Comparison of ENCODE assay signal across 8 mouse cellular contexts in genomic region chr1:165780586-165781111, GRCm38 (mm10). TPM values are rescaled to one million over a fixed set of nuclear protein-coding genes. Genes with fewer than 3 reads are reported as not detected.
DNase-seq lines count a peak whose midpoint lies in the region; ATAC-seq and TF ChIP-seq lines count a peak whose summit lies in the region.

No protein-coding gene starts in this region.

- no peaks in the 10 kb centered on the region for H3K27me3 ChIP-seq in forebrain, postnatal 0 days (ENCODE audit: insufficient read depth, low read length)
- H3K27me3 ChIP-seq in intestine, embryonic 15.5 days (replicated peaks): no peaks in the 10 kb centered on the region
- peaks cover 5% of the 10 kb centered on the region; the same call in 1 of the 2 replicates for H3K27me3 ChIP-seq in lung, embryonic 16.5 days (ENCODE audit: control insufficient read depth, insufficient read depth, low read depth, low read length)

- 0 out of 2 replicates have a peak overlapping the region, but pooled peaks have one; percentile 22 for H3K9ac ChIP-seq in forebrain, postnatal 0 days
- H3K9ac ChIP-seq in intestine, embryonic 15.5 days: no peak overlapping the region
- peak overlapping the region; percentile 51 for H3K9ac ChIP-seq in lung, embryonic 16.5 days (ENCODE audit: low read length)

- ATAC-seq in forebrain, postnatal 0 days: peak; percentile 65
- ATAC-seq in intestine, embryonic 15.5 days: peak; percentile 58
- ATAC-seq in lung, embryonic 16.5 days (ENCODE audit: low read depth): peak; percentile 53

- peak overlapping the region; percentile 32 for H3K4me3 ChIP-seq in forebrain, postnatal 0 days (ENCODE audit: low read depth, low read length)
- H3K4me3 ChIP-seq in intestine, embryonic 15.5 days (replicated peaks): peak overlapping the region; percentile 25
- peak overlapping the region; percentile 41 for H3K4me3 ChIP-seq in lung, embryonic 16.5 days (ENCODE audit: low read length)

- H3K4me1 ChIP-seq in forebrain, postnatal 0 days (ENCODE audit: insufficient read depth): peaks cover 8% of the 10 kb centered on the region
- no peaks in the 10 kb centered on the region for H3K4me1 ChIP-seq in intestine, embryonic 15.5 days (replicated peaks)
- peaks cover 7% of the 10 kb centered on the region for H3K4me1 ChIP-seq in lung, embryonic 16.5 days (replicated peaks; ENCODE audit: control insufficient read depth, insufficient read depth, low read length)

- 2% methylated on average over 20 of the region's 20 CpGs for WGBS in forebrain, postnatal 0 days
- 8% methylated on average over 20 of the region's 20 CpGs for WGBS in intestine, embryonic 15.5 days
- WGBS in lung, embryonic 16.5 days: 4% methylated on average over 20 of the region's 20 CpGs

- no peak overlapping the region for H3K27ac ChIP-seq in forebrain, postnatal 0 days (ENCODE audit: low read depth, low read length)
- H3K27ac ChIP-seq in intestine, embryonic 15.5 days: no peak overlapping the region
- no peak overlapping the region for H3K27ac ChIP-seq in lung, embryonic 16.5 days (ENCODE audit: low read length)

- peak overlapping the region; percentile 52 for H3K4me2 ChIP-seq in forebrain, postnatal 0 days (ENCODE audit: low read depth)
- peak overlapping the region; percentile 69 for H3K4me2 ChIP-seq in intestine, embryonic 15.5 days (replicated peaks)
- H3K4me2 ChIP-seq in lung, embryonic 16.5 days (ENCODE audit: low read depth, low read length): peak overlapping the region; percentile 80

- DNase-seq in heart, adult 18-20 months: peak; percentile 27 to 69
- no peak for DNase-seq in heart, postnatal 25 days (ENCODE audit: low spot score)
- peak; percentile 51 for DNase-seq in adrenal gland, postnatal 10 days
- DNase-seq in forebrain, postnatal 0 days: peak; percentile 56
- peak; percentile 75 for DNase-seq in retina, embryonic 14.5 days (ENCODE audit: low spot score)
- no peak for DNase-seq in urinary bladder, postnatal 10 days (ENCODE audit: low spot score)

- intact Hi-C loops in heart, postnatal 25 days (cut with DNase I): loop anchor here (2.0 kb wide), 2 partner anchors 72 to 186 kb away; no protein-coding TSS in a partner anchor

- H3K9me3 ChIP-seq in forebrain, postnatal 0 days (ENCODE audit: low read length): no peaks in the 10 kb centered on the region
- H3K9me3 ChIP-seq in intestine, embryonic 15.5 days: no peaks in the 10 kb centered on the region
- H3K9me3 ChIP-seq in lung, embryonic 16.5 days (ENCODE audit: control insufficient read depth, low read length): no peaks in the 10 kb centered on the region

- TF ChIP-seq CTCF in forebrain, postnatal 0 days (IDR thresholded peaks at IDR 0.05; ENCODE audit: low read depth): peak; percentile 85

- no peaks in the 10 kb centered on the region for H3K36me3 ChIP-seq in forebrain, postnatal 0 days (ENCODE audit: insufficient read depth)
- no peaks in the 10 kb centered on the region for H3K36me3 ChIP-seq in intestine, embryonic 15.5 days
- H3K36me3 ChIP-seq in lung, embryonic 16.5 days (ENCODE audit: control insufficient read depth, insufficient read depth, low read length): no peaks in the 10 kb centered on the region

RNA-seq across cellular contexts. Expression of gene Cd247, which starts 7.8 kb away (rescaled TPM):
- total RNA-seq in heart, adult 18-20 months (2021): 1 to 10 TPM in 1 of 2 experiments, under 1 TPM in 1; 0.37 to 2.1 TPM
- under 1 TPM; 0.39 to 0.60 TPM for total RNA-seq in heart, postnatal 25 days (2021)
- 1 to 10 TPM; 3.2 to 4.5 TPM for total RNA-seq in adrenal gland, postnatal 10 days (2021)
- total RNA-seq in forebrain, postnatal 0 days (2014; rRNA removed): 0.14 TPM in 1 of 2 replicates, not detected in the other
- 0.28 and 0.67 TPM in 2 replicates for polyA plus RNA-seq in forebrain, postnatal 0 days (2015; fragmentation: Nextera tagmentation; extraction: Ambion mirVana)
- polyA plus RNA-seq in intestine, embryonic 15.5 days (2015; fragmentation: Nextera tagmentation; extraction: Ambion mirVana): 0.33 and 0.39 TPM in 2 replicates
- 2.1 and 2.8 TPM in 2 replicates for polyA plus RNA-seq in lung, embryonic 16.5 days (2015; fragmentation: Nextera tagmentation; extraction: Ambion mirVana)

RNA-seq across cellular contexts. Expression of gene Creg1, which starts 17.1 kb away (rescaled TPM):
- 10 to 100 TPM; 88.6 to 92.2 TPM for total RNA-seq in heart, adult 18-20 months (2021)
- total RNA-seq in heart, postnatal 25 days (2021): 10 to 100 TPM; 64.4 to 68.6 TPM
- 10 to 100 TPM; 51.2 TPM for total RNA-seq in adrenal gland, postnatal 10 days (2021)
- total RNA-seq in forebrain, postnatal 0 days (2014; rRNA removed): 20.0 and 22.7 TPM in 2 replicates
- 34.7 and 42.3 TPM in 2 replicates for polyA plus RNA-seq in forebrain, postnatal 0 days (2015; fragmentation: Nextera tagmentation; extraction: Ambion mirVana)
- polyA plus RNA-seq in intestine, embryonic 15.5 days (2015; fragmentation: Nextera tagmentation; extraction: Ambion mirVana): 101 and 124 TPM in 2 replicates
- polyA plus RNA-seq in lung, embryonic 16.5 days (2015; fragmentation: Nextera tagmentation; extraction: Ambion mirVana): 60.8 and 68.6 TPM in 2 replicates

Comparison
In these comparisons a context has a peak if more than half of its experiments do, and no peak if none do; other contexts are left out.
1. DNase-seq: peak in heart, adult 18-20 months (2 of 2), adrenal gland, postnatal 10 days (single experiment), forebrain, postnatal 0 days (single experiment) and retina, embryonic 14.5 days (single experiment); none in heart, postnatal 25 days (single experiment) and urinary bladder, postnatal 10 days (single experiment).
2. Peak in every context shown above with its lines, with median percentiles within 50 percentile points of each other: ATAC-seq, H3K4me2 ChIP-seq and H3K4me3 ChIP-seq.